Mouse (Mus musculus) heart, embryonic 13.5 days (tissue): ENCODE measurements around the gene Atrip. TPM values are rescaled to one million over a fixed set of nuclear protein-coding genes. Genes with fewer than 3 reads are reported as not detected.

Source experiments
- ATAC-seq: fragments of 200-750 bp; cut with Nextera tagmentation; 2 replicates; pipeline ENCODE4 v1.8.0; 2017; ENCODE audit warnings: moderate TSS enrichment; ENCODE audit not compliant: insufficient number of reproducible peaks, low FRiP score, low TSS enrichment; ENCODE audit errors: extremely low read depth
- H3K27ac ChIP-seq: fragments of 300-500 bp; sonication (generic); replicated peaks from 2 replicates; pipeline ENCODE4 v1.5.1; 2015; ENCODE audit warnings: moderate library complexity, mild to moderate bottlenecking, inconsistent platforms
- H3K27me3 ChIP-seq: fragments of 300-500 bp; sonication (generic); replicated peaks from 2 replicates; pipeline ENCODE4 v1.6.1; 2015; ENCODE audit warnings: mild to moderate bottlenecking, inconsistent platforms
- H3K36me3 ChIP-seq: fragments of 300-500 bp; sonication (generic); 2 replicates; pipeline ENCODE4 v1.6.1; 2015; ENCODE audit warnings: mild to moderate bottlenecking, inconsistent platforms
- H3K4me1 ChIP-seq: fragments of 300-500 bp; sonication (generic); 2 replicates; pipeline ENCODE4 v1.6.1; 2015; ENCODE audit warnings: inconsistent platforms
- H3K4me2 ChIP-seq: fragments of 300-500 bp; sonication (generic); 2 replicates; pipeline ENCODE4 v1.6.1; 2015; ENCODE audit warnings: inconsistent platforms, mild to moderate bottlenecking, moderate library complexity
- H3K4me3 ChIP-seq: fragments of 300-500 bp; sonication (generic); 2 replicates; pipeline ENCODE4 v1.5.1; 2015; ENCODE audit warnings: moderate library complexity, mild to moderate bottlenecking, inconsistent platforms
- H3K9ac ChIP-seq: fragments of 300-500 bp; sonication (generic); 2 replicates; pipeline ENCODE4 v1.6.1; 2015; ENCODE audit warnings: inconsistent platforms, mild to moderate bottlenecking, moderate library complexity
- H3K9me3 ChIP-seq: fragments of 300-500 bp; sonication (generic); 2 replicates; pipeline ENCODE4 v1.6.1; 2016; ENCODE audit warnings: inconsistent platforms
- WGBS: fragments of 180-500 bp; shearing (Covaris S2); methylation state at CpG from one replicate; pipeline ENCODE4 v1.1.7; 2015; ENCODE audit warnings: mixed read lengths; 5-methylcytosine and 5-hydroxymethylcytosine counted together
- polyA plus RNA-seq: library from polyadenylated mRNA; unstranded; fragments of >200 nt; fragmentation: Nextera tagmentation; extraction: Ambion mirVana; gene quantifications from 2 replicates; pipeline ENCODE4 v1.2.1, GENCODE M21; 2015

Gene Atrip
- polyA plus RNA-seq, 1 experiment from 2014 or later, result 16.6 TPM

- peaks cover 59% of the 10 kb centered on the region for H3K36me3 ChIP-seq
- 81% methylated on average over 9 of the region's 9 CpGs for WGBS
- H3K4me3 ChIP-seq, result no peak overlapping the region
- H3K27ac ChIP-seq, result no peak overlapping the region
- no peak overlapping the region for H3K9ac ChIP-seq
- ATAC-seq, result no peak
- peaks cover 8% of the 10 kb centered on the region for H3K4me1 ChIP-seq
- no peak overlapping the region for H3K4me2 ChIP-seq
- H3K27me3 ChIP-seq, result no peaks in the 10 kb centered on the region
- no peaks in the 10 kb centered on the region for H3K9me3 ChIP-seq
These were observed 23.8 kb downstream of the Atrip start for GRCm38 (mm10) chr9:109049996-109050673.

- Histone ChIP-seq H3K36me3 (peaks cover 64% of the 10 kb centered on the region), H3K27me3 (no peaks in the 10 kb centered on the region), H3K9me3 (no peaks in the 10 kb centered on the region), H3K4me3 (no peak overlapping the region), H3K4me2 (no peak overlapping the region), H3K9ac (no peak overlapping the region), H3K27ac (no peak overlapping the region), H3K4me1 (peaks cover 1% of the 10 kb centered on the region)
- ATAC-seq, result no peak
- WGBS, result 77% methylated on average over 7 of the region's 7 CpGs
These were observed 24.6 kb downstream of the Atrip start for GRCm38 (mm10) chr9:109049316-109049715.

DNA sequence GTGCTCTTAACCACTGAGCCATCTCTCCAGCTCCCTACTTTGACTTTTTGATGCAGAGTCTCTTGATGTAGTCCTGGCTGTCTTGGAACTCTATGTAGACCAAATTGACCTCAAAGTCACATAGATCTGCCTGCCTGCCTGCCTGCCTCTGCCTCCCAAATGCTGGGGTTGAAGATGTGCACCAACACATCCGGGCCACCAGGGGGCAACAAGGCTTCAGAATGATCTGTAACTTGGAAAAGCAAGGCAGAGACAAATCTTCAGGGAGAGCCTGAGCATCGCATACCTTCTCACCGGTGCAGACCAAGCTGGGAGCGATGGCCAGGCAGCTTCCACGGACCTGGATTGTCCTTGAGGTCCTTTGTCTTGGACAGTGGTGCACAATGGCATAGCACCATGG is 27.6 kb downstream of the Atrip start:
- peaks cover 47% of the 10 kb centered on the region for H3K36me3 ChIP-seq
- H3K27ac ChIP-seq, result no peak overlapping the region
- no peaks in the 10 kb centered on the region for H3K9me3 ChIP-seq
- 40% methylated on average over 5 of the region's 5 CpGs for WGBS
- H3K27me3 ChIP-seq, result no peaks in the 10 kb centered on the region
- H3K4me2 ChIP-seq, result no peak overlapping the region
- H3K9ac ChIP-seq, result no peak overlapping the region
- no peak for ATAC-seq
- peaks cover 6% of the 10 kb centered on the region for H3K4me1 ChIP-seq
- H3K4me3 ChIP-seq, result no peak overlapping the region

DNA sequence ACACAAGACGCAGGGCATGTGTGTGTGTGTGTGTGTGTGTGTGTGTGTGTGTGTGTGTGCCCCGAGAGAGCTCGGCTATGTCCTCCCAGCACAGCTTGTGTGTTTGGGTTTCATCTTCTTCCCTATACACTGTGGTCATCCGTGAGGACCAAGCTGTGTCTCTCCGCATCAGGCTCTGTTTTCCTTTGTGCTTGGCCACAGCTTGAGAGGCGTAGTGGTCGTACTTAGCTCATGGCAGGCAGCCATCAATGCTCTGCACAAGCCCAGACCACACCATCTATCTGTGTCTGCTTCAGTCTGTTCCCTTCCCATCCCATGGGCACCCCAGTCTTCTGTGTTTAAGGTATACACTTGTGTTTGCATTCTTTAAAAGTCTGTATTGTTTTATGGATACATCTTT is 32.6 kb downstream of the Atrip start:
- Histone ChIP-seq H3K27me3 (no peaks in the 10 kb centered on the region), H3K27ac (peak overlapping the region; percentile 43; the same call in 1 of the 2 replicates), H3K4me1 (peaks cover 40% of the 10 kb centered on the region), H3K4me3 (peak overlapping the region; percentile 76), H3K36me3 (peaks cover 16% of the 10 kb centered on the region), H3K4me2 (peak overlapping the region; percentile 75), H3K9ac (peak overlapping the region; percentile 25; the same call in 1 of the 2 replicates), H3K9me3 (no peaks in the 10 kb centered on the region)
- ATAC-seq, result no peak
- WGBS, result 34% methylated on average over 7 of the region's 7 CpGs

DNA sequence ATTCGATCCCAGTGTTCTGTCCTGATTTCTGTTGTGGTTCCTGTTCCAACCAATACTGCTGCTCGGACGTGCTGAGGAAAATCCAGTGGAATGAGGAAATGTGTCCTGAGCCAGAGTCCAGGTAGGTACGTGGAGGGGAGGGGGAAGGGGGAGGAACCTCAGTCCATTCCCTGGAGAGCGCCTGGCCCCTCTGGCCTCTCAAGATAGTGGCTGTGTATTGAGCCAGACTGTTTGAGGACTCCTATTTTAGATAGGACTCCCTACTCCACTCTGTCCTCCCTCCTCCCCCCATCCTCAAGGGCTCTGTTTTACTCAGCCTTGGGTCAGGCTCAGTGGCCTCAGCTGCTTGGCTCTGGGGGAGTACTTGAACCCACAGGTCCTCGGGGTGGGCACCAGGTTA is 33.0 kb downstream of the Atrip start:
- Histone ChIP-seq H3K27me3 (no peaks in the 10 kb centered on the region), H3K9me3 (no peaks in the 10 kb centered on the region), H3K27ac (peak overlapping the region; percentile 43; the same call in 1 of the 2 replicates), H3K36me3 (peaks cover 13% of the 10 kb centered on the region), H3K4me3 (peak overlapping the region; percentile 76), H3K4me1 (peaks cover 40% of the 10 kb centered on the region), H3K9ac (peak overlapping the region; percentile 25; the same call in 1 of the 2 replicates), H3K4me2 (peak overlapping the region; percentile 75)
- WGBS, result 27% methylated on average over 6 of the region's 6 CpGs
- ATAC-seq, result no peak

DNA sequence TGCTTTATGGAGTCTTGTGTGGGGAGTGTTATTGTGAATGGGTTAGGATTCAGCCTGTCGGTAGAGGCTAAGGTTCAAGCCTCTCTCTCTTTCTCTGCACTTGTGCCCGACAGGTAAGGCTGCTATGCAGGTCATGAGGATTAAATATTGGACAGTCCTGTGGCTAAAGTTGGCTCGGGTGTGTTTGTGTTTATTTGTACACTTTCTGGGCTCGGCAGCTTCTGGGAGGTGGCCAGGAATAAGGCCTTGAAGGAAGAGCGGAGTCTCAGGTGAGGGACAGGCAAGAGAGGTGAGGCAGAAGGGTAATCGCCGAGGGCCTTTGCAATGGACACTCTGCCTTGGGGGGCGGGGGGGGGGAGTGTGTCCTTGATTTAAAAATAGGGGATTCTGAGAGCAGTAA is 33.7 kb downstream of the Atrip start:
- Histone ChIP-seq H3K27me3 (no peaks in the 10 kb centered on the region), H3K4me2 (peak overlapping the region; percentile 75), H3K36me3 (peaks cover 10% of the 10 kb centered on the region), H3K4me3 (peak overlapping the region; percentile 76; the same call in 1 of the 2 replicates), H3K9me3 (no peaks in the 10 kb centered on the region), H3K27ac (no peak overlapping the region), H3K9ac (0 out of 2 replicates have a peak overlapping the region, but pooled peaks have one; percentile 44), H3K4me1 (peaks cover 40% of the 10 kb centered on the region)
- no peak for ATAC-seq
- 72% methylated on average over 8 of the region's 8 CpGs for WGBS

DNA sequence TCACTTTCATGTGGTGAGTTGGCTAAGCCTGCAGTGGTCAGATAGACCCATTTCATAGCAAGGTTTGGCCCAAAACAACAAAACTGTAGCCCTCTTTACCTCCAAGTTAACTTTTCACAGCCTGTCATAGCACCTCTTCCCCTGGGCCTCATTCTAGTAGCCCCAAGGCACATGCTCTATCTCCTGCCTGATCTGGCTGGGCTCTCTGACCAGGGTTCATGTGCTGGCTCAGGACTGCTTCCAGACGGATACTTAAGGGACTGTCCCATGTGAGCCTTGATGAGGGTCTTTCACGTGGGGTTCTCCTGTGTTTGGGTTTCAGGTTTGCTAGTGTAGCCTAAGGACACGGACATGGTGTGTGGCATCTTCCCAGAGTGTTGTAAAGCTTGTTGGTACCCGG is 34.2 kb downstream of the Atrip start:
- H3K27me3 ChIP-seq, result no peaks in the 10 kb centered on the region
- no peaks in the 10 kb centered on the region for H3K9me3 ChIP-seq
- peak overlapping the region; percentile 76 for H3K4me3 ChIP-seq
- no peak for ATAC-seq
- 0 out of 2 replicates have a peak overlapping the region, but pooled peaks have one; percentile 84 for H3K9ac ChIP-seq
- H3K27ac ChIP-seq, result peak overlapping the region; percentile 73
- 63% methylated on average over 4 of the region's 4 CpGs for WGBS
- H3K36me3 ChIP-seq, result peaks cover 8% of the 10 kb centered on the region
- peaks cover 40% of the 10 kb centered on the region for H3K4me1 ChIP-seq
- H3K4me2 ChIP-seq, result peak overlapping the region; percentile 75

DNA sequence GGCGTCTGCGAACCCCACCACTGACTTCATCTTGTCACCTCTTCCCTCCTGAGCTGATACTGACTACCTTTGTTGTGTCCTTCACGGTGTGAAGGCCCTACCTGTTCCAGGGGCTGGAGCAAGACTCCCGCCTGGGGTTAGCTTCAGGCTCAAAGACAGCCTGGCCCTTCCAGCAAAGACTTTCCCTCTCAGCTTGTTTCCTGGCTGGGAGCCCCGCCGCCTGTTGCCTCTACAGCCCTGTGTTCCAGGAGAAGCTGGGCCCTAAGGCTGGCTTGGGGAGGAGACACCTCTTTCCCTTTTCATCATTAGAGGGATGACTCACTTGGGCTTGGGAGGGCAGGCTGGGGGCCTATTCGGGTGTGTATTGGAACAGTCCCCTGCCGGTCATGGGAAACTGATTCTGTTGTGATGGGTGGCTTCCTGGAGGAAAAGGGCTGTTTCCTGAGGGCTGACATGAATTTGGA is 35.0 kb downstream of the Atrip start:
- peak overlapping the region; percentile 76 for H3K4me3 ChIP-seq
- WGBS, result 16% methylated on average over 8 of the region's 8 CpGs
- 0 out of 2 replicates have a peak, but pooled peaks cover 2% of the 10 kb centered on the region for H3K36me3 ChIP-seq
- peak overlapping the region; percentile 84 for H3K9ac ChIP-seq
- no peaks in the 10 kb centered on the region for H3K27me3 ChIP-seq
- peaks cover 40% of the 10 kb centered on the region for H3K4me1 ChIP-seq
- H3K9me3 ChIP-seq, result no peaks in the 10 kb centered on the region
- ATAC-seq, result peak; percentile 30; the same call in 1 of the 2 replicates
- peak overlapping the region; percentile 73 for H3K27ac ChIP-seq
- peak overlapping the region; percentile 75 for H3K4me2 ChIP-seq

GRCm38 (mm10) chr9:109038086-109038895 is 35.6 kb downstream of the Atrip start, which contains the start of gene Shisa5:
TSS of gene Shisa5 (plus strand) at chr9:109038565.
- Histone ChIP-seq H3K36me3 (no peaks in the 10 kb centered on the region), H3K27ac (peak within 1 kb of the TSS; percentile 73), H3K4me2 (peak within 1 kb of the TSS; percentile 75), H3K9me3 (no peaks in the 10 kb centered on the region), H3K9ac (peak within 1 kb of the TSS; percentile 84), H3K4me3 (peak within 1 kb of the TSS; percentile 76), H3K27me3 (no peaks in the 10 kb centered on the region), H3K4me1 (peaks cover 40% of the 10 kb centered on the region)
- peak; percentile 88 for ATAC-seq
- under 1% methylated on average over 28 of the region's 40 CpGs for WGBS

DNA sequence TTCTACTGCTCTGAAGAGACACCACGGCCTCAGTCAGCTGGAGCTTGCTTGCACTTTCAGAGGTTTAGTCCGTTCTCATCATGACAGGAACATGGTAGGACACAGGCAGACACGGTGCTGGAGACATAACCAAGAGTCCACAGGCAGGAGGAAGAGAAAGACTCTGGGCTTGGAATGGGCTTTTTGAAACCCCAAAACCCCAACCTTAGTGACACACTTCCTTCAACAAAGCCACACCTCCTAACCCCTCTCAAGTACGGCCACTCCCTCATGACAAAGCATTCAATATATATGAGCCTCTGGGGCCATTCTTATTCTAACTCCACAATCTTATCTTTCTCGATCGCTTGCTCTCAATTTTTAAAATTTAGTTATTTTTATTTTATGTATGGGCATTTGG is 41.5 kb downstream of the Atrip start:
- H3K9ac ChIP-seq, result no peak overlapping the region
- H3K27ac ChIP-seq, result no peak overlapping the region
- H3K4me3 ChIP-seq, result no peak overlapping the region
- H3K4me2 ChIP-seq, result no peak overlapping the region
- H3K4me1 ChIP-seq, result 0 out of 2 replicates have a peak, but pooled peaks cover 2% of the 10 kb centered on the region
- no peaks in the 10 kb centered on the region for H3K9me3 ChIP-seq
- no peaks in the 10 kb centered on the region for H3K27me3 ChIP-seq
- no peak for ATAC-seq
- 74% methylated on average over 6 of the region's 6 CpGs for WGBS
- 0 out of 2 replicates have a peak, but pooled peaks cover 5% of the 10 kb centered on the region for H3K36me3 ChIP-seq

- no peaks in the 10 kb centered on the region for H3K9me3 ChIP-seq
- H3K4me3 ChIP-seq, result no peak overlapping the region
- 0 out of 2 replicates have a peak, but pooled peaks cover 5% of the 10 kb centered on the region for H3K4me1 ChIP-seq
- WGBS, result 76% methylated on average over 8 of the region's 8 CpGs
- no peak overlapping the region for H3K9ac ChIP-seq
- 0 out of 2 replicates have a peak, but pooled peaks cover 5% of the 10 kb centered on the region for H3K36me3 ChIP-seq
- no peak overlapping the region for H3K4me2 ChIP-seq
- no peaks in the 10 kb centered on the region for H3K27me3 ChIP-seq
- H3K27ac ChIP-seq, result no peak overlapping the region
- no peak for ATAC-seq
These were observed 42.2 kb downstream of the Atrip start for GRCm38 (mm10) chr9:109031686-109032085.
